Mouse (Mus musculus) neural tube, embryonic 13.5 days (tissue): ENCODE measurements around the gene Tctex1d2. TPM values are rescaled to one million over a fixed set of nuclear protein-coding genes. Genes with fewer than 3 reads are reported as not detected.
A peak's percentile ranks its signal among the peaks of the same experiment; 100 is the strongest.

Source experiments
- ATAC-seq: fragments of 200-750 bp; cut with Nextera tagmentation; 2 replicates; pipeline ENCODE4 v1.8.0; 2017; ENCODE audit warnings: low read depth, mild to moderate bottlenecking, moderate TSS enrichment, moderate library complexity
- H3K27ac ChIP-seq: fragments of 300-500 bp; sonication (generic); replicated peaks from 2 replicates; pipeline ENCODE4 v1.5.1; 2015; ENCODE audit warnings: moderate library complexity, mild to moderate bottlenecking, inconsistent platforms
- H3K27me3 ChIP-seq: fragments of 300-500 bp; sonication (generic); 2 replicates; pipeline ENCODE4 v1.6.1; 2015; ENCODE audit warnings: mild to moderate bottlenecking, inconsistent platforms
- H3K36me3 ChIP-seq: fragments of 300-500 bp; sonication (generic); 2 replicates; pipeline ENCODE4 v1.6.1; 2015; ENCODE audit warnings: mild to moderate bottlenecking, inconsistent platforms
- H3K4me1 ChIP-seq: fragments of 300-500 bp; sonication (generic); replicated peaks from 2 replicates; pipeline ENCODE4 v1.6.1; 2015; ENCODE audit warnings: inconsistent platforms
- H3K4me2 ChIP-seq: fragments of 300-500 bp; sonication (generic); 2 replicates; pipeline ENCODE4 v1.6.1; 2015; ENCODE audit warnings: inconsistent platforms, mild to moderate bottlenecking, moderate library complexity
- H3K4me3 ChIP-seq: fragments of 300-500 bp; sonication (generic); 2 replicates; pipeline ENCODE4 v1.5.1; 2015; ENCODE audit warnings: mild to moderate bottlenecking, inconsistent platforms
- H3K9ac ChIP-seq: fragments of 300-500 bp; sonication (generic); 2 replicates; pipeline ENCODE4 v1.6.1; 2015; ENCODE audit warnings: moderate library complexity, mild to moderate bottlenecking, inconsistent platforms
- H3K9me3 ChIP-seq: fragments of 300-500 bp; sonication (generic); 2 replicates; pipeline ENCODE4 v1.6.1; 2016; ENCODE audit warnings: inconsistent platforms
- WGBS: fragments of 180-500 bp; shearing (Covaris S2); methylation state at CpG from one replicate; pipeline ENCODE4 v1.1.7; 2015; 5-methylcytosine and 5-hydroxymethylcytosine counted together
- polyA plus RNA-seq: library from polyadenylated mRNA; unstranded; fragments of >200 nt; fragmentation: Nextera tagmentation; extraction: Ambion mirVana; gene quantifications from 2 replicates; pipeline ENCODE4 v1.2.1, GENCODE M21; 2015

The Tctex1d2 gene
- polyA plus RNA-seq, 1 experiment from 2014 or later: 40.3 TPM

- H3K4me2 ChIP-seq: no peak within 1 kb of the TSS
- no peak within 1 kb of the TSS for H3K27ac ChIP-seq
- 84% methylated on average over 7 of the region's 7 CpGs for WGBS
Observed at GRCm38 (mm10) chr16:32400267-32400666, 19.2 kb upstream of the Tctex1d2 start, which contains the start of gene Tm4sf19. Tm4sf19 (plus strand) TSS chr16:32400506.

GRCm38 (mm10) chr16:32401335-32401965, 18.1 kb upstream of the Tctex1d2 start:
- WGBS: 81% methylated on average over 9 of the region's 9 CpGs
- Histone ChIP-seq H3K9me3 (no peaks in the 10 kb centered on the region), H3K4me2 (no peak overlapping the region), H3K4me3 (no peak overlapping the region), H3K27me3 (no peaks in the 10 kb centered on the region), H3K27ac (no peak overlapping the region), H3K36me3 (no peaks in the 10 kb centered on the region), H3K9ac (no peak overlapping the region), H3K4me1 (no peaks in the 10 kb centered on the region)
- ATAC-seq: no peak

More at GRCm38 (mm10) chr16:32400267-32400666, 19.2 kb upstream of the Tctex1d2 start, which contains the start of gene Tm4sf19:
- no peaks in the 10 kb centered on the region for H3K4me1 ChIP-seq
- no peak for ATAC-seq
- H3K27me3 ChIP-seq: no peaks in the 10 kb centered on the region
- H3K9me3 ChIP-seq: no peaks in the 10 kb centered on the region
- H3K9ac ChIP-seq: no peak within 1 kb of the TSS
- H3K4me3 ChIP-seq: no peak within 1 kb of the TSS
- no peaks in the 10 kb centered on the region for H3K36me3 ChIP-seq

GRCm38 (mm10) chr16:32402818-32403217, 16.7 kb upstream of the Tctex1d2 start:
- H3K9me3 ChIP-seq: no peaks in the 10 kb centered on the region
- H3K27me3 ChIP-seq: no peaks in the 10 kb centered on the region
- H3K36me3 ChIP-seq: no peaks in the 10 kb centered on the region
- no peak overlapping the region for H3K4me2 ChIP-seq
- H3K9ac ChIP-seq: no peak overlapping the region
- no peak overlapping the region for H3K4me3 ChIP-seq
- no peak for ATAC-seq
- WGBS: 87% methylated on average over 3 of the region's 3 CpGs
- H3K27ac ChIP-seq: no peak overlapping the region
- no peaks in the 10 kb centered on the region for H3K4me1 ChIP-seq

GRCm38 (mm10) chr16:32405716-32406115, 13.8 kb upstream of the Tctex1d2 start:
- no peaks in the 10 kb centered on the region for H3K9me3 ChIP-seq
- H3K9ac ChIP-seq: no peak overlapping the region
- ATAC-seq: no peak
- H3K27ac ChIP-seq: no peak overlapping the region
- no peaks in the 10 kb centered on the region for H3K27me3 ChIP-seq
- no peak overlapping the region for H3K4me2 ChIP-seq
- H3K4me3 ChIP-seq: no peak overlapping the region
- H3K4me1 ChIP-seq: no peaks in the 10 kb centered on the region
- H3K36me3 ChIP-seq: no peaks in the 10 kb centered on the region
- WGBS: 86% methylated on average over 9 of the region's 9 CpGs

- H3K4me1 ChIP-seq: no peaks in the 10 kb centered on the region
- no peaks in the 10 kb centered on the region for H3K9me3 ChIP-seq
- no peak overlapping the region for H3K9ac ChIP-seq
- no peak overlapping the region for H3K4me2 ChIP-seq
- ATAC-seq: no peak
- no peak overlapping the region for H3K4me3 ChIP-seq
- no peaks in the 10 kb centered on the region for H3K36me3 ChIP-seq
- 87% methylated on average over 6 of the region's 6 CpGs for WGBS
- H3K27ac ChIP-seq: no peak overlapping the region
- no peaks in the 10 kb centered on the region for H3K27me3 ChIP-seq
Observed at GRCm38 (mm10) chr16:32406671-32407070, 12.8 kb upstream of the Tctex1d2 start.

- H3K9ac ChIP-seq: no peak overlapping the region
- H3K9me3 ChIP-seq: no peaks in the 10 kb centered on the region
- WGBS: 82% methylated on average over 10 of the region's 10 CpGs
- H3K4me1 ChIP-seq: no peaks in the 10 kb centered on the region
- no peak overlapping the region for H3K4me2 ChIP-seq
- H3K27me3 ChIP-seq: no peaks in the 10 kb centered on the region
- ATAC-seq: no peak
- H3K4me3 ChIP-seq: no peak overlapping the region
- H3K27ac ChIP-seq: no peak overlapping the region
- no peaks in the 10 kb centered on the region for H3K36me3 ChIP-seq
Observed at GRCm38 (mm10) chr16:32407730-32408129, 11.8 kb upstream of the Tctex1d2 start.

GRCm38 (mm10) chr16:32417457-32417856, 2.0 kb upstream of the Tctex1d2 start:
- WGBS: 49% methylated on average over 1 of the region's 1 CpGs
- no peak overlapping the region for H3K9ac ChIP-seq
- no peaks in the 10 kb centered on the region for H3K9me3 ChIP-seq
- no peak overlapping the region for H3K27ac ChIP-seq
- H3K27me3 ChIP-seq: no peaks in the 10 kb centered on the region
- H3K36me3 ChIP-seq: no peaks in the 10 kb centered on the region
- peaks cover 18% of the 10 kb centered on the region for H3K4me1 ChIP-seq
- no peak overlapping the region for H3K4me2 ChIP-seq
- ATAC-seq: no peak
- H3K4me3 ChIP-seq: no peak overlapping the region

- H3K27ac ChIP-seq: no peak overlapping the region
- ATAC-seq: no peak
- no peak overlapping the region for H3K4me2 ChIP-seq
Observed at GRCm38 (mm10) chr16:32427506-32427905, 8.0 kb downstream of the Tctex1d2 start.

GRCm38 (mm10) chr16:32430474-32431046, 11.1 kb downstream of the Tctex1d2 start, which contains the start of gene Pcyt1a:
Pcyt1a (plus strand) TSS chr16:32430921.
- ATAC-seq: peak; percentile 97
- H3K27ac ChIP-seq: peak within 1 kb of the TSS; percentile 95
- H3K4me2 ChIP-seq: peak within 1 kb of the TSS; percentile 71
- H3K4me3 ChIP-seq: peak within 1 kb of the TSS; percentile 92
- under 1% methylated on average over 54 of the region's 54 CpGs for WGBS
- H3K27me3 ChIP-seq: no peaks in the 10 kb centered on the region
- no peaks in the 10 kb centered on the region for H3K36me3 ChIP-seq
- H3K9me3 ChIP-seq: no peaks in the 10 kb centered on the region
- H3K4me1 ChIP-seq: peaks cover 18% of the 10 kb centered on the region
- H3K9ac ChIP-seq: peak within 1 kb of the TSS; percentile 95

More at GRCm38 (mm10) chr16:32427506-32427905, 8.0 kb downstream of the Tctex1d2 start:
- Histone ChIP-seq H3K9me3 (no peaks in the 10 kb centered on the region), H3K27me3 (no peaks in the 10 kb centered on the region), H3K4me1 (peaks cover 18% of the 10 kb centered on the region), H3K4me3 (no peak overlapping the region), H3K36me3 (no peaks in the 10 kb centered on the region), H3K9ac (no peak overlapping the region)
- WGBS: 90% methylated on average over 3 of the region's 3 CpGs

- Histone ChIP-seq H3K9ac (peak overlapping the region; percentile 95), H3K4me1 (peaks cover 18% of the 10 kb centered on the region), H3K9me3 (no peaks in the 10 kb centered on the region), H3K27ac (peak overlapping the region; percentile 95), H3K27me3 (no peaks in the 10 kb centered on the region), H3K4me3 (peak overlapping the region; percentile 92), H3K4me2 (peak overlapping the region; percentile 71), H3K36me3 (no peaks in the 10 kb centered on the region)
- WGBS: 2% methylated on average over 28 of the region's 28 CpGs
- peak; percentile 34 for ATAC-seq
Observed at GRCm38 (mm10) chr16:32431047-32431591, 11.6 kb downstream of the Tctex1d2 start.

- ATAC-seq: no peak
- Histone ChIP-seq H3K4me1 (peaks cover 18% of the 10 kb centered on the region), H3K4me3 (peak overlapping the region; percentile 92), H3K9ac (peak overlapping the region; percentile 95; the same call in 1 of the 2 replicates), H3K27ac (no peak overlapping the region), H3K27me3 (no peaks in the 10 kb centered on the region), H3K4me2 (peak overlapping the region; percentile 71), H3K36me3 (no peaks in the 10 kb centered on the region), H3K9me3 (no peaks in the 10 kb centered on the region)
- WGBS: 96% methylated on average over 1 of the region's 1 CpGs
Observed at GRCm38 (mm10) chr16:32431926-32432325, 12.4 kb downstream of the Tctex1d2 start.

GRCm38 (mm10) chr16:32433138-32433537, 13.6 kb downstream of the Tctex1d2 start:
- H3K27me3 ChIP-seq: no peaks in the 10 kb centered on the region
- H3K27ac ChIP-seq: no peak overlapping the region
- peaks cover 18% of the 10 kb centered on the region for H3K4me1 ChIP-seq
- 77% methylated on average over 2 of the region's 2 CpGs for WGBS
- no peak overlapping the region for H3K4me3 ChIP-seq
- H3K9ac ChIP-seq: no peak overlapping the region
- H3K9me3 ChIP-seq: no peaks in the 10 kb centered on the region
- no peaks in the 10 kb centered on the region for H3K36me3 ChIP-seq
- no peak overlapping the region for H3K4me2 ChIP-seq
- ATAC-seq: no peak
